Mouse (Mus musculus) left cerebral cortex, postnatal 36 days (tissue): Measurements from ENCODE around the gene Igf2r. TPM values are rescaled to one million over a fixed set of nuclear protein-coding genes. Genes with fewer than 3 reads are reported as not detected.

Source experiments
- DNase-seq, 2 experiments: peaks; one replicate each; pipeline ENCODE4 v3.0.0; 2021 to 2022; ENCODE audit warnings: low spot score in 2 of 2, mixed read lengths in 1 of 2
- intact Hi-C: fragments of 180-260 bp; cut with DNase I; formaldehyde crosslinking; loops from one replicate; pipeline ENCODE4 v1.15.1; 2025
- total RNA-seq, 2 experiments: library from RNA; stranded (reverse); gene quantifications; 2 replicates each; pipeline ENCODE4 v1.2.3; 2021

Igf2r gene
- total RNA-seq, 2 experiments from 2014 or later, result 27.0 to 27.7 TPM

DNA sequence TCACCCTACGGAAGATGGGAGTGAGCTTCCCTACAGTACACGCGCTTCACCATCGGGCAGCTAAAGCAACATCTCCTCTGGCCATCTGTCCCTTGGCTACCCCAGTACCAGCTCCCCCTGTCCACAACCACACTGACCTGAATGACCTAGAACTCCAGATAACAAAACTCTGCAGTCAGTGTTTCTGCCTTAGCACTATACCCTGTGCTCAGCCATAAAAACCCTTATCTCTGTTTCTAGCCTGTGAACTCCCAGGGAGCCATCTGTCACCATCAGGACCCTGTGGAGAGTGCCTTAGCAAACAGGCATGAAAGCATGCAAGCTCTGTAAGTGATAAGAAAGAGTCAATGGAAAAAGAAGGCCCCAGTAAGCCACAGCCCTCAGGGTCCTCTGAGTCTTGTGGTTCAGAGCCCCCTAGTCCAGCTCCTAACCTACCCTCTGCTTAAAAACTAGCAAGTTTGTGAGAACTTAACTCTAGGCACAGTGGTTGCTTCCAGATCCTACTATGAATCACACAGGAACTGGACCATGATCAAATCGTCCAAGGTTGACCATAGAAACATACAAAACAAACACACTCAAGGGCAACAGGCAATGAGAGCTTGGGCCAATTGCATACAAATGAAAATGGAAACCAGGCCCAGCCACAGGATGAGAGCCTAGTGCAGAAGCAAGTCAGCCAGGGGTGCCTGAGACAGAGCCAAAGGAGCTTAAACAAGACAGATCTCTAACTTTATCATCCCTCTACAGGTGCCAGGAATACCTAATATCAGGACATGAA is 45.3 kb downstream of the Igf2r start:
- intact Hi-C loops, result no loop called here
- no peak for DNase-seq

DNA sequence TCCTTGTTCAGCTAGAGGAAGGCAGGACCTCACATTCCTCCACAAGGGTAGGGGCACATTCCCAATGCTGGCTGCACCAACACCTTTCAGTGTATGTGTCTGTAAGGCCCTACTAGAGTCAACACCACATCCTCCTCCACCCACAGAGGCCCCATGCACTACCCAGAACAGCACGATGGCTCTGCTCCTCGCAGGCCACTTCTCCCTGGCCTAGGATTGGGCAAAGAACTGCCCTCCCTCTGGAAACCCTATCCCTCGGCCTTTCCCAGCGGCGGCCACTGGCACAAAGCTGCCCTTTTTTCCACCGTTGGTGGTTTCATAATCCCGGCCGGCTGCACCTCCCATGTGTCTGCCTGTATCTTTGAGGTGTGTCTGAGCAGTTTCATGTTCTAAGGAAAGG is 46.8 kb downstream of the Igf2r start:
- intact Hi-C loops, result no loop called here
- no peak for DNase-seq

DNA sequence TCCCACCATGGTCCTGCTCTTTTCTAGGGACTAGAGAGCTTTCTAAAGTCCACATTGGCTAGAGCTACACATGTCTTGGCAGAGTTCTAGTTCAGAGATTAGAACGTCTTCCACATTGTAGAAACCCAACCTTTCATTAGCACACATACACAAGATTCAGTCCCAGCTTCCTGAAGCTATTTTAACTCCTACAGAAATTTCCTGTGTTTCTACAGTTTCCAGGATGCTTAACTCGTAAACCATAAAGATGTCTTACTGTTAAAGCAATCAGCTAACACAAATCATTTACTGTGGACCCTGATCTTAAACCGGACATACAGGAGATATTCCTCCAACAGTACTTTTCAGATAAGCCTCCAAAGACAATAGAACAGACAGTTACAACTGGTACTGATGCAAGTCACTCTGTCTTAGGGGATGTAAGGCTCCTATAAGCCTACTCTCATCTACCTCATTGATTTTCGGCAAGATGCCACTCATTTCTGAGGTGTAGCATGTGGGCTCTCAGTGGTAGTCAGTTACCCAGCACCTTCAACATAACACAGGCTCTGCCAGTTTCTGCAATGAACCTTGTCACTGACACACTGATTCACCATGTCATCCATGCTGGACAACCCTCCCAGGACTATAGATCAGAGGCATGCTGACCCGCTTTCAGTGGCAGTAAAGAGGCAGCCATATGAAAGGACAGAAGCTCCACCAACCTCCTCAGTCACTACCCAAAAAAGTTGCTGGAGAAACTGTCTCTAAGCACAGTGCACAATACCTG is 48.2 kb downstream of the Igf2r start:
- DNase-seq, result no peak
- intact Hi-C loops, result no loop called here

DNA sequence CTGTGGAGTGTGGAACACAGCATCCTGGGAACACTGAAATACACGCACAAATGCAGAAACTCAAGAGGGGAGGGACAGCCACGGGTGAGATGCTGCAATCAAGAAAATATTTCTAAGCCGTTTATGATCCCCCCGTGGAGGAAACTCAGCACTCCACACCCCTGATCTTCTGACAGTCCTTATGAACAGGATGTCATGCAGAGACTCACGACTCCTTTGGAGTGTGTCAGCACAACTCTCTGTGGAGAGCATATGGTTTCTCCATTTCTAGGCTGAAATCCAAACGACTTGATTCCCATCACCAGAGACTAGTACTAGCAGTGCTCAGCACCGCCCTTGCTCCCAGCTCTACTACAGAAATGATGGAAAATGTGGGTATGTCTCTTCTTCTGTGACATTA is 51.2 kb downstream of the Igf2r start:
- no peak for DNase-seq
- intact Hi-C loops, result no loop called here

DNA sequence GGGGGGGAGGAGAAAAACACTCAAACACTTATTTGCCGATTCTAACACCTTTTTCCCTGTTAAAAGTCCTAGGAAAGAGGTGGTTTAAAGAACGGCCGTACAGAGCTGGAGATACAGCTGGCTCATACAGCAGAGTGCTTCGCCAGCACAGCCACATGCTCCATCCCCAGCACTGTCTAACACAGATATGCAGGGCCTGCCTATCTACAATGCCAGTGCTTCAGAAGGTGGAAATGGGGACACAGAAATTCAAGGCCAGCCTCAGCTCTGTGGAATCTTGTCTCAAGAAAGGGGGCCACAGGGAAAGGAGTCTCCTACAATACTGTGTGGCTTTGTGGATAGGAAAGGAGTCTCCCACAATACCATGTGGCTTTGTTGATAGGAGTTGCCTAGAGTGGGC is 52.0 kb downstream of the Igf2r start:
- no peak for DNase-seq
- intact Hi-C loops, result no loop called here

DNA sequence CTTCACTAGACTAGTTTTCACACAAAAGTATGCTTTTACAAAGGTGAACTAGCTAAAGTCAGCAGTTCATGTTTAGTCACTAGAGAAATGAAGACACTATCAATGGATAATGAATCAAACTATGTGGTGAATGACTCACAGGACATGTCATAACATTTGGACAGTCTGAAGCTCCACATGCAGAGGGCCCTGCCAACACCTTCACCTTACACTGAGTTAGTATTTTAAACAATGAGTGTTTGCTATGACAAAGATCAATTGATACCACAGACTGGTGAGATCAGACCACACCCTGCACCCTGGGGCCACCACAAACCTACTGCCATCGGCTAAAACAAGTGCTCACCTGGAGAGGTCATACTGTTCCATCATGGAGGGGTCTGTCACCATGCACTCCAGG is 54.4 kb downstream of the Igf2r start:
- no peak for DNase-seq
- intact Hi-C loops, result no loop called here

DNA sequence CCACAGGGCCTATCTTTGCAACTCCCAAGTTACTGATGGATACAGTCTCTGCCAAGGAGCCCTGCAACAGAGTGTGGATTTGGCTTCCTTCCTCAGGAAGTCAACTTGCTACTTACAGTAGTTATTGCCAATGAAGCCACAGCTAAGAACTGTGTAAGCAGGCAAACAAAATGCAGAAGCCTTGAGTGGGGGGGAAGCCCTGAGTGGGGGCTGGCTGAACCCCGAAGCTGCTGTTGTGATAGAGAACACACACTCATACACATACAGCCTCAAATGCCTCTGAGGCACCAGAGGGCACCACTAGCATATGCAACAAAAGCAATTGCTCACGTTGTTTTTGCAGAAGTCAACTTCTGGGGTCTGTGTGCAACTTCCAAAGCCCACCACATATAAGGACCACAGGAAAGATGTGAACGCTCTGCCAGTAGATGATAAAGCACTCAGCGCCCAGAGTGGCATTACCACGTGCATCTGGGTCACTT is 55.3 kb downstream of the Igf2r start:
- intact Hi-C loops, result loop anchor here (5.0 kb wide), 1 partner anchor 98 kb away; no protein-coding TSS in a partner anchor
- DNase-seq, result no peak

DNA sequence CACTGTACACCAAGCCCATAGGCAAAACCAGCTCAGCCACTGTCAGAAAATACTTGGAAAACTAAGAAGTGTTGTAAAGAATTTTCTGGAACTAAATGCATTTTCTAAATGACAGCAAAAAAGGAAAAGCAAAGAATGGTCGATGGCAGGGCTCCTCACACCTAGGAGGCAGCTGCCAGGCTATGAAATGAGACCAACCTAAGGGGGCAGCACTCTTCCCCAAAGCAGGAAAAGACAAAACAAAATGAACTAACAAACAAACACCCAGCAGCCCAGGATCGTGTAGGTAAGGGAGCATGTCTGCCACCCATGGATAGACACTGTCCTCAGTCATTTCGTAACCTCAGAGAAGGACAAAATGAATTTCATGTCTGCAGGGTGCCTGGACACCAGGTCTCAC is 56.5 kb downstream of the Igf2r start:
- DNase-seq, result no peak
- intact Hi-C loops, result loop anchor here (5.0 kb wide), 1 partner anchor 99 kb away; no protein-coding TSS in a partner anchor

DNA sequence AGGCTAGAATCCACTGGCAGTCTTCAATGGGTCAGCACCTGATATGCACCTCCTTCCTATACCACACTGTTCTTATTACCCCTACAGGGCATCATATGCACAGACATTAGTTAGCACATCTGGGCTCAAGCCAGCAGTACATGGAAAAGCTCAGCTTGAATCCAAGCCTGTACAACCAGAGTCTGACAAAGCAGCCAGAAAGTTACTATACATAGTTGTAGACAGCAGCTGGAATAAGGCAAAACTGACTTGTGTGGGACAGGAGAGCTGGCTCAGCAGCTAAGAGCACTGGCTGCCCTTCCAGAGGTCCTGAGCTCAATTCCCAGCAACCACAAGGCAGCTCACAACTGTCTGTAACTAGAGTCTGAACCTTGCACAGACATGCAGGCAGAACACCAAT is 57.3 kb downstream of the Igf2r start:
- no peak for DNase-seq
- intact Hi-C loops, result loop anchor here (5.0 kb wide), 1 partner anchor 100 kb away; no protein-coding TSS in a partner anchor

DNA sequence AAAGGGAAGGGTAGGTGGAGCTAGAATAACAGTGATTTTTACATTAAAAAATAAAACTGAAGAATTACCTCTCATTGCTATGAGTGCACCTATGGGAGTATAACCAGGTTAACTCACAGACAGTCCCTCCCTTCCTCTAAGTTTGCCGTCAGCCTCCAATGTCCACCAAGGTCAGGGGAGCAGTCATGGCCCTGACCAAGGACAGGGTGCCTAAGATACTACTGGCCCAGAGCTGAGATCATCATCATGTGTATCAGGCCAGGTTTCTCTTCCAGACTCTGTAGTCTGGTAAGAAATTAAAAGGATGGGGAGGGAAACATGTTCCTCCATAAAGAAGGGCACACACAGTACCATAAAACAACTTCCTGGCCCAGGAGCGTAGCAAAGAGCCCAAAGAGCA is 58.5 kb downstream of the Igf2r start:
- intact Hi-C loops, result loop anchor here (5.0 kb wide), 1 partner anchor 101 kb away; no protein-coding TSS in a partner anchor
- DNase-seq, result no peak

DNA sequence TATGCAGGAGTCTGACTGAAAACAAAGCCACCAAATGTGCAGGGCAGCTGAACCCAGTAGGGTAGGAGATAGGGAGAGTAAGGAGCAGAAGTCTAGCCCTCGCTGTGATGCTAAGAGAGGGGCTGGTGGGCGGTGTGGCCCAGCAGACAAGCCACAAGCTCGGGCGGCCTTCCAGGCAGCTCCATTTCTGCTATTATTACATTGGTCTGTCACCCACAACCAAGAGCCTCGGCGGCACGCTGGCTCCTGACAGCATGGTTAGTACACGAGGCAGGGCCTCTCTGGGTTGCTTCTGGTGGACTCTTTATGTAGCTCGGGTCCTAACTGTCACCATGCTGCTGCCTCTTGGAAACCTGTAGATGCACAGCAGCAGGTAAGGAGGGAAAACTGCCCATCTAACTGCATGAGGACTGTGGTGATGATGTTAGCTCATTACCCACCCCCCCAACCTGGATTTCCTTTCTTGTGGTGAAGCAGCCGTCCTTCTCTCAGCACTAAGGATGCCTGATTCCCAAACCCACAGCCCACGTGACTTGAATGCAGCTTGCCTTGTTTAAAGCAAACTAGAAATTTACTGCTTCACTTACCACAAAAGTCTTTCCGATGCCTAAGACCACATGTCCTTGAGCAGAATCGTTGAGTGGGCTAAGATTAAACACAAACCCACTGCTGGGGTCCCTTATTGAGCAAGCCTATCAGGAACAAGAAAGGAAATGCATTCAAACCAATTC is 59.2 kb downstream of the Igf2r start:
- intact Hi-C loops, result loop anchor here (5.0 kb wide), 1 partner anchor 102 kb away; no protein-coding TSS in a partner anchor
- peak; percentile 41 to 68 for DNase-seq

DNA sequence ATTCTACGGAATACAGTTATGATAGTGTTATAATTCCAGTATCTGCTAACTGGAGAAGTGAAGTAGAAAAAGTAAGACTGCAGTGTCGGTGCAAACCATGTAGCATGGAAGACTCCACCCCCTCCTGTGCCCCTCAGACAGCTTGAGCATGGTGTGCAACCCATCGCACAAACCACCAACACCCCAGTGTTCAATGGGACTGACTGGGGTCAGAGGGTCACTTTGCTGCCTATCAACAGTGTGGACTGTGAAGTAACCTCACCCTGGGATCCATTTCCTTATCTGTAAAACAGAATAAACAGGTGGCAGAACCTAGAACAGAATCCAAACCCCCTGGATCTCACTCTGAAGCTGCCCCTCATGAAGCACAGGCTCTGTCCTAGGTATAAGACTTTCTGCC is 61.1 kb downstream of the Igf2r start:
- no peak for DNase-seq
- intact Hi-C loops, result no loop called here

DNA sequence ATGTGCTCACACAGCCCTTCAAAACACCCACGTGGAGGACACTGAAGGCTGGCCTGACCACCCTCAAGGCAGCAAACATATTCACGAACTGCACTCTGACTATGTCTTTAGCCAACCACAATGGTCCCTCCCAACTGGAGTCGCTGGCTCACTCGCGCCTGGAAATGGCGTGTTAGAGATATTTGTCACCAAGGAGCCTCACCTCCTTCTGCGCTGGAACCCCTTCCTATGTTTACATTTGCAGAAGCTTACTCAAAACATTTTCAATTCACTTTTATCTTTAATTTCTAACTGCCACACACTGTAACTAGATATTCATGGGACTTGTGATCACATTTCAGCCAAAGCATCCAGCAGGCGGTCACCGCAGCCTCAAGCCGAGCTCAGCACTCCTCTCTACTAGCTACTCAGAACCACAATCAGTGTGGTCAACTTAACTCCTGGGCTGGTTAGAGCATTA is 62.8 kb downstream of the Igf2r start:
- no peak for DNase-seq
- intact Hi-C loops, result no loop called here

DNA sequence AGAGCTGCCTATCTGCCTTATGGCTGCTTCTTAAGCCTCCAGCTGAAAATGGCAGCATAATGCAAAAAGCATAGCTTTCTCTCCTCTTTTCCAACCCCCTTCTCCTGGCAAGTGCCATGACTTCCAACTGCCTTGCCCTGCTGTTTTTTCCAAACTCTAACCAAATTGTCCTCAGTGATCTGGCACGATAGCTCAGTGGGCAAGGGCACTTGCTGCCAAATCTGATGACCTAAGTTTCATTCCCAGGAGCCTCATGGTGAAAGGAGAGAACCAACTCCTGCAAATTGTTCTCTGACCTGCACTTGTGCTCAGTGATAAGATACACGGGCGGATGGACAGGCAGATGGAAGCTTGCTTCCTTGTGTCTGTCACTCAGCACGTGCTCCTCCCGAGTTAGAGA is 66.6 kb downstream of the Igf2r start:
- DNase-seq, result no peak
- intact Hi-C loops, result no loop called here

DNA sequence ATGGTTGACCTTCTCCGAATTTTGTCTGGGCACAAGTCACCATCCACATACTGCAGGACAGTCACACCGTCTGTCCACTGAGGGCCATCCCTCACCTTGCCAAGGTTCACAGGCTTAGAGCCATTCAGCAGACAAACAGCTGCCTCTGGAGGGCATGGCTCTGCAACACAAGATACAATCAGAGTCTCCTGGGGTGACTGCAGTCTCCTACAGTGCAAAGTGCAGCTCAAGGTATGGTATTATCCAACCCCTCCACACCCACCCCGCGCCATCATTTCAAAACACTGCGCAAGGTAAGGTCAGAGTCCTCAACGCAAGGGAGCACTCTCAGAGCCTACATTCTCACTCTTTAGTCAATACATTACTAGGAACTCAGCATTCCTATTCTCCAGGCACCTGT is 69.1 kb downstream of the Igf2r start:
- DNase-seq, result no peak

DNA sequence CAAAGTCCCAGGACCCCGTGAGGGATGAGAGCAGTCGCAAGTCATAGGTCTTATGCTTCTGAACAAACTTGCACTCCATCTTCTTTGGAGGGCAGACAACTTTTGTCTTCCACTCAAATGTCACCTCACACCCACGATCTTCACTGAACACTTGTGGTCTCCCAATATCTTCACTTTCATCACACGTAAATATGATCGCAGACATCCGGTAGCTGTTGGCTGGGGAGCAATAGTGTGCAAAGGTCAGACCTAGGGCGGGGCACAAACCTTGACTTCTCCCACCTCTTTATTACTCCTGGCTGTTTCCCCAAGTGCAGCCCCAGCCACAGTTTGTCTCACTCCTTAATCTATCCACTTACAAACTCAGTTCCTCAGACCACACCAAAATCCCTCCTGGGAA is 77.6 kb downstream of the Igf2r start:
- intact Hi-C loops, result no loop called here
- DNase-seq, result no peak

More for the DNA sequence above, 69.1 kb downstream of the Igf2r start:
- intact Hi-C loops, result no loop called here

DNA sequence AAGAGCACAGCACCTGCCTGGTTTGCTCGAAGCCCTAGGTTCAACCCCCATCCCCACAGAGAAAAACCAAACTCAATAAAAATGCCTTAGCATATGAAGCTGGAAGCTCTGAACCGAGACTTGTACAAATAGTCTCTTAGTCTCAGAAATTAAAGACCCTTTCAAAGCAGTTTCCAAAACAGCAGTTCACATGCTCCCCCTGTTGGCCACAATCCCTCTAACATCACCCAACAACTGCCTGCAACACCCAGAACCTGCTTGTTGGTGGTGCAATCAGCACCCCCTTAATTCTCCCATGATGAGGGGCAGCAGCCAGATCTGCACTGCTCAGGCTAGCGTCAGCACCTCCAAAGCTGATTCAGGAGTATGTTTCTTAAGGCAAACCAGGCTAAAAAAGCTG is 79.9 kb downstream of the Igf2r start:
- intact Hi-C loops, result no loop called here
- DNase-seq, result peak in 1 of 2 experiments; percentile 21

DNA sequence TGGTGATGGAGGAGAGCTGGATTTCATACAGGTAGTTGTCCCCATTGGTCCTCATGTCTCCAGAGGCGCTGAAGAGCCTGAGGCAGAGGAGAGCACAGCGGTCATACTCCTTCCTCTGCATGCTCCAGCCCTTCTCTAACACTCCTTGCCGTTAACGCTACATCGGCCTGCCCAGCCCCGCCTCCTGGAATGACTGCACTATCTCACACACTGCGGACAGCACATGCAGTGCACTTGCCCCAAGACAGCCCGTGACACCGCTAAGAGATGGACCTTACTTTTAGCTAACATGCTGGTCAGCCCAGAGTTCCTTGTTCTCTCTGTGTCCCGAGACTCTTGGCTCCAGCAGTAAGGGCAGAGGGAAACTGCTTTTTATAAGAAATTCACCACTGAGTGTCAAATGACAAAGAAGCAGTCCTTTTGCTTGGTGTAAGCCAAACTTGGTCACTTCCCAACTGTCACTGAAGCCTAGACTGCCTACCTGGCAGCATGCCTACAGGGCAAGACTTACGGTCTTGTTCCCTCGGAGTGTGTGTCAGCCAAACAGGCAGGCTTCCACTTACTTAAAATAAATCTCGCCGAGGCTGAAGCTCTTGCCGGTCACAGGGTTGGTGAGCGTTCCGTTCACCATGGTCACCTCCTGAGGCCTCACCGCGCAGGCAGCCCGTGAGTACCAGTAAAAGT is 80.9 kb downstream of the Igf2r start:
- DNase-seq, result no peak
- intact Hi-C loops, result no loop called here

DNA sequence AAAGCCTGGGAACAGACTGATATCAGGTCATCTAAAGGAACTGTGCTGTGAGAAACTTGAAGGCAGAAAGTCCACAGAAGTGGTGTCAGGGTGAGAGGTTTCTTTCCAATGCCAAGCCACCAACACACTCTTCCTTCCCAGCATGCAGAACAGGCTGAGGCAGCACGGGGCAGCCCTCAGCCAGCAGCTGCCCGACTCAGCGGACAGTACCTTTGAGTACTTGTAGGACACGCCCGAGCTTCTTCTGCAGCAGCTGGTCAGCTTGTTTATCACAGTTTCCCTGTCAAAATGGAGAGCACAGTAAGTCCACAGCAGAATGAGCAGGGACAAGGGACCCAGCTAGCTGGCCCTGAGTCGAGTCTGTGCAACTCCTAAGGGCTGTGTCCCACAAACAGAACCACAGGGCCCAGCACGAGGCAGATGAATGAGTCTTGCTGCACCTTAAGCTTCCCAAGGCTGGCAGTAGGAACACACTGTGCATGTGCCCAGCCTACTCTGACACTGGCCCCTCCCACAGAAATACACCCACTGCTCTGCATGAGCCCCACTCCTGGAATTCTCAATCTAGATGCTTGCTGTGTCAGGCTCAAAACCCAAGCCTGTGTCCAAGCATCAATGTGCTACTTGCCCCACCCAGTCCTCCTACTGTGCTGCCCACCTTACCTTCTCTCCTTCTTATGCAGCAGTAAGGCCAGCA is 84.4 kb downstream of the Igf2r start:
- DNase-seq, result peak; percentile 11 to 33
- intact Hi-C loops, result no loop called here
